10 mouse cellular contexts compared by ENCODE assay signal in the genomic region with DNA sequence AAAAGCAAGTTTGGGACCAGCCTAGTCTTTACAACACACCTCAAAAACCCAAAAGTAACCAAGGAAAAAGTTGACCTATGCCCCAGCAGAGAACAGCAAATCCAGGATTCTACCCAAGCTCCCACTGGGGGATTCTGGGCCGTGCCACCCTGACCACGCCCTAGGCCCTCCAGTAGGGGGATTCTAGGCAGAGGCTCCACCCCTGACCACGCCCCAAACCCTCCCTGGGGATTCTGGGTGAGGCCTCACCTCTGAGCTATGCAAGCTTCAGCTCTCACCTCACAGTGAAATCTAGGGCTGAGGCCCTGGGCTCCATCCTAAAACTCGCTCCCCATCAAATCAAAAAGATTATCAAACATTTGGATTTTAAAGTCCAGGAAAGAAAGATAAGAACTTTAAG. TPM values are rescaled to one million over a fixed set of nuclear protein-coding genes. Genes with fewer than 3 reads are reported as not detected.
DNase-seq lines count a peak whose midpoint lies in the region; ATAC-seq and TF ChIP-seq lines count a peak whose summit lies in the region.
"Had no signal": no experiment of that assay in that cellular context is flagged by ENCODE, and none has a peak within 500 bp of the region (broad histone marks: within the 10 kb centered on the region; RNA-seq: fewer than 3 reads in every experiment).

No protein-coding gene starts in this region.

- no peaks in the 10 kb centered on the region for H3K27me3 ChIP-seq in limb, embryonic 11.5 days (ENCODE audit: control insufficient read depth, insufficient read depth, low read length)
- H3K27me3 ChIP-seq in limb, embryonic 10.5 days (ENCODE audit: low read depth, poor library complexity, severe bottlenecking) = no peaks in the 10 kb centered on the region
- H3K27me3 ChIP-seq in hindbrain, embryonic 13.5 days = no peaks in the 10 kb centered on the region
- H3K27me3 ChIP-seq: neural tube, embryonic 12.5 days had no signal

- no peak overlapping the region for H3K27ac ChIP-seq in limb, embryonic 11.5 days (replicated peaks; ENCODE audit: low read depth, low read length)
- no peak overlapping the region for H3K27ac ChIP-seq in limb, embryonic 10.5 days
- H3K27ac ChIP-seq in bone marrow, adult 2 months (ENCODE audit: control insufficient read depth, insufficient read depth, low read depth, low read length, poor library complexity) = peak overlapping the region; percentile 38
- peak overlapping the region; percentile 87 for H3K27ac ChIP-seq in hindbrain, embryonic 13.5 days
- H3K27ac ChIP-seq: neural tube, embryonic 12.5 days had no signal

- 58% methylated on average over 4 of the region's 4 CpGs for WGBS in limb, embryonic 11.5 days
- 54% methylated on average over 4 of the region's 4 CpGs for WGBS in limb, embryonic 10.5 days
- WGBS in bone marrow, adult 2 months = 41% methylated on average over 4 of the region's 4 CpGs
- WGBS in hindbrain, embryonic 13.5 days = 59% methylated on average over 4 of the region's 4 CpGs

- H3K4me3 ChIP-seq in limb, embryonic 11.5 days (ENCODE audit: low read depth, low read length) = no peak overlapping the region
- no peak overlapping the region for H3K4me3 ChIP-seq in limb, embryonic 10.5 days
- H3K4me3 ChIP-seq in bone marrow, adult 2 months (replicated peaks; ENCODE audit: control insufficient read depth, low read depth, low read length) = no peak overlapping the region
- H3K4me3 ChIP-seq in hindbrain, embryonic 13.5 days = no peak overlapping the region
- H3K4me3 ChIP-seq: neural tube, embryonic 12.5 days had no signal

- peak; percentile 50 for DNase-seq in limb, embryonic 11.5 days (ENCODE audit: low spot score)
- no peak for DNase-seq in limb, embryonic 10.5 days (ENCODE audit: low spot score)
- peak; percentile 53 to 60 for DNase-seq in spleen, adult 18-20 months
- DNase-seq in adrenal gland, adult 8-10 months = no peak
- DNase-seq in right cerebral cortex, postnatal 4 days = no peak
- no peak for DNase-seq in layer of hippocampus, adult 18-20 months (ENCODE audit: low spot score in 2 of 2)
- DNase-seq: cerebellum, adult 18-20 months had no signal

- peaks cover 77% of the 10 kb centered on the region for H3K36me3 ChIP-seq in limb, embryonic 11.5 days (ENCODE audit: control insufficient read depth, insufficient read depth, low read length)
- H3K36me3 ChIP-seq in limb, embryonic 10.5 days = peaks cover 100% of the 10 kb centered on the region
- H3K36me3 ChIP-seq in hindbrain, embryonic 13.5 days = peaks cover 81% of the 10 kb centered on the region

- 0 out of 2 replicates have a peak, but pooled peaks cover 2% of the 10 kb centered on the region for H3K9me3 ChIP-seq in limb, embryonic 11.5 days (ENCODE audit: control insufficient read depth, low read length)
- no peaks in the 10 kb centered on the region for H3K9me3 ChIP-seq in limb, embryonic 10.5 days (replicated peaks)
- H3K9me3 ChIP-seq in hindbrain, embryonic 13.5 days = no peaks in the 10 kb centered on the region

- TF ChIP-seq CTCF in bone marrow, adult 2 months (IDR thresholded peaks at IDR 0.05; ENCODE audit: control insufficient read depth, insufficient read depth, low read length) = no peak

- no peak overlapping the region for H3K4me2 ChIP-seq in limb, embryonic 11.5 days (ENCODE audit: low read depth, severe bottlenecking)
- no peak overlapping the region for H3K4me2 ChIP-seq in hindbrain, embryonic 13.5 days
- H3K4me2 ChIP-seq: neural tube, embryonic 12.5 days had no signal

- no peak overlapping the region for H3K9ac ChIP-seq in limb, embryonic 11.5 days (ENCODE audit: low read length)
- H3K9ac ChIP-seq in hindbrain, embryonic 13.5 days = no peak overlapping the region
- H3K9ac ChIP-seq: neural tube, embryonic 12.5 days had no signal

- no peak for TF ChIP-seq POLR2A in bone marrow, adult 2 months (IDR thresholded peaks at IDR 0.05; ENCODE audit: borderline replicate concordance, control insufficient read depth, low read depth, low read length)

- H3K4me1 ChIP-seq in limb, embryonic 11.5 days (ENCODE audit: control insufficient read depth, insufficient read depth, low read length) = no peaks in the 10 kb centered on the region
- 0 out of 2 replicates have a peak, but pooled peaks cover 9% of the 10 kb centered on the region for H3K4me1 ChIP-seq in limb, embryonic 10.5 days
- peaks cover 3% of the 10 kb centered on the region; the same call in 1 of the 2 replicates for H3K4me1 ChIP-seq in bone marrow, adult 2 months (ENCODE audit: control insufficient read depth, insufficient read depth, low read length)
- peaks cover 55% of the 10 kb centered on the region for H3K4me1 ChIP-seq in hindbrain, embryonic 13.5 days (replicated peaks)

- no peak for ATAC-seq in limb, embryonic 11.5 days (ENCODE audit: insufficient number of reproducible peaks, low FRiP score, low TSS enrichment, low read depth)
- ATAC-seq in hindbrain, embryonic 13.5 days (ENCODE audit: low FRiP score) = no peak

RNA-seq across cellular contexts. Expression of a gene that starts 9.9 kb away (rescaled TPM):
- 232 and 248 TPM in 2 replicates for polyA plus RNA-seq in limb, embryonic 11.5 days (2014; fragmentation: Nextera tagmentation; extraction: Ambion mirVana)
- polyA plus RNA-seq in limb, embryonic 10.5 days (2016; fragmentation: Nextera tagmentation; extraction: Ambion mirVana) = 260 and 283 TPM in 2 replicates
- 70.7 and 138 TPM in 2 replicates for polyA plus RNA-seq in bone marrow, adult 2 months (2011; ENCODE audit: insufficient read depth, insufficient read length, low replicate concordance, missing spikeins)
- polyA plus RNA-seq in hindbrain, embryonic 13.5 days (2015; fragmentation: Nextera tagmentation; extraction: Ambion mirVana) = 60.9 and 62.5 TPM in 2 replicates
- total RNA-seq in adrenal gland, adult 8-10 months (2022) = 10 to 100 TPM; 56.7 to 75.7 (median 66.8) TPM
- total RNA-seq in layer of hippocampus, adult 18-20 months (2021) = 10 to 100 TPM; 27.1 to 27.3 TPM

RNA-seq across cellular contexts. Expression of a gene that starts 16.9 kb away (rescaled TPM):
- 527 and 533 TPM in 2 replicates for polyA plus RNA-seq in limb, embryonic 11.5 days (2014; fragmentation: Nextera tagmentation; extraction: Ambion mirVana)
- 651 and 677 TPM in 2 replicates for polyA plus RNA-seq in limb, embryonic 10.5 days (2016; fragmentation: Nextera tagmentation; extraction: Ambion mirVana)
- polyA plus RNA-seq in bone marrow, adult 2 months (2011; ENCODE audit: insufficient read depth, insufficient read length, low replicate concordance, missing spikeins) = 190 and 222 TPM in 2 replicates
- 575 and 577 TPM in 2 replicates for polyA plus RNA-seq in hindbrain, embryonic 13.5 days (2015; fragmentation: Nextera tagmentation; extraction: Ambion mirVana)
- 100 to 1,000 TPM; 515 to 715 (median 604) TPM for total RNA-seq in adrenal gland, adult 8-10 months (2022)
- 100 to 1,000 TPM; 410 to 413 TPM for total RNA-seq in layer of hippocampus, adult 18-20 months (2021)

RNA-seq across cellular contexts. Expression of a gene that starts 24.2 kb away (rescaled TPM):
- polyA plus RNA-seq in limb, embryonic 11.5 days (2014; fragmentation: Nextera tagmentation; extraction: Ambion mirVana) = 302 and 337 TPM in 2 replicates
- 453 and 469 TPM in 2 replicates for polyA plus RNA-seq in limb, embryonic 10.5 days (2016; fragmentation: Nextera tagmentation; extraction: Ambion mirVana)
- 53.0 and 82.0 TPM in 2 replicates for polyA plus RNA-seq in bone marrow, adult 2 months (2011; ENCODE audit: insufficient read depth, insufficient read length, low replicate concordance, missing spikeins)
- polyA plus RNA-seq in hindbrain, embryonic 13.5 days (2015; fragmentation: Nextera tagmentation; extraction: Ambion mirVana) = 230 TPM in 2 replicates
- 100 to 1,000 TPM; 147 to 161 (median 156) TPM for total RNA-seq in adrenal gland, adult 8-10 months (2022)
- total RNA-seq in layer of hippocampus, adult 18-20 months (2021) = 100 to 1,000 TPM; 159 to 162 TPM

RNA-seq across cellular contexts. Expression of a gene that starts 36.1 kb away (rescaled TPM):
- 9.8 and 10.4 TPM in 2 replicates for polyA plus RNA-seq in limb, embryonic 11.5 days (2014; fragmentation: Nextera tagmentation; extraction: Ambion mirVana)
- polyA plus RNA-seq in limb, embryonic 10.5 days (2016; fragmentation: Nextera tagmentation; extraction: Ambion mirVana) = 7.2 and 7.5 TPM in 2 replicates
- 1.4 and 1.7 TPM in 2 replicates for polyA plus RNA-seq in bone marrow, adult 2 months (2011; ENCODE audit: insufficient read depth, insufficient read length, low replicate concordance, missing spikeins)
- 14.8 and 16.5 TPM in 2 replicates for polyA plus RNA-seq in hindbrain, embryonic 13.5 days (2015; fragmentation: Nextera tagmentation; extraction: Ambion mirVana)
- total RNA-seq in adrenal gland, adult 8-10 months (2022) = 10 to 100 TPM; 17.4 to 21.6 (median 20.8) TPM
- total RNA-seq in layer of hippocampus, adult 18-20 months (2021) = 10 to 100 TPM; 17.9 to 19.1 TPM

Comparison
In these comparisons a context has a peak if more than half of its experiments do, and no peak if none do; other contexts are left out.
1. DNase-seq: peak in limb, embryonic 11.5 days (single experiment) and spleen, adult 18-20 months (2 of 2); none in limb, embryonic 10.5 days (single experiment), adrenal gland, adult 8-10 months (single experiment), right cerebral cortex, postnatal 4 days (single experiment) and layer of hippocampus, adult 18-20 months (0 of 2).
2. H3K27ac ChIP-seq: peak in bone marrow, adult 2 months (single experiment) and hindbrain, embryonic 13.5 days (single experiment); none in limb, embryonic 11.5 days (single experiment) and limb, embryonic 10.5 days (single experiment).